Comparison of ENCODE assay signal across 1 mouse cellular context in the genomic region with DNA sequence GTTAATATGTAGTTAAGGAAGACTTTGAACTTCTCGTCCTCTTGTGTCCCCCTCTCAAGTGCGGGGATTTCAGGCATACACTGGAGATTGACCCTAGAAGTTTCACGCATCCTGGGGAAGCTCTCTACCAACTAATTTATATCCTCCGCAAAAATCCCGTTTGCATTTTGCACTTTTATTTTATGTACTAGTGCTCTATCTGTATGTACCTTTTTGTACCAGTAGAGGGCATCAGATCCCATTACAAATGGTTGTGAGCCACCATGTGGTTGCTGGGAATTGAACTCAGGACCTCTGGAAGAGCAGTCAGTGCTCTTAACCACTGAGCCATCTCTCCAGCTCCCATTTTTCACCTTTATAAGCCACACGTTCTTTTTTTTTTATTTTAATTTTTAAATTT.
A peak's percentile ranks its signal among the peaks of the same experiment; 100 is the strongest.
TF ChIP-seq lines count a peak whose summit lies in the region.

No protein-coding gene starts in this region.

TF ChIP-seq in MEL, 35 proteins besides CTCF, POLR2A, EP300 and RAD21:
- peak; percentile 78; the same call in 1 of the 2 replicates for TF ChIP-seq MYC (IDR thresholded peaks at IDR 0.05; ENCODE audit: low read depth, low read length)
- TF ChIP-seq SMC3 (IDR thresholded peaks at IDR 0.05; ENCODE audit: low read depth, low read length) = peak; percentile 41
- TF ChIP-seq TBP (IDR thresholded peaks at IDR 0.05; ENCODE audit: low read depth, low read length) = 0 out of 2 replicates have a peak, but pooled peaks have one; percentile 32
